Mouse (Mus musculus): ENCODE data around the gene Intu. TPM values are rescaled to one million over a fixed set of nuclear protein-coding genes. Genes with fewer than 3 reads are reported as not detected.
A peak's percentile ranks its signal among the peaks of the same experiment; 100 is the strongest.

Intu gene
- polyA plus RNA-seq, 1 experiment = 2.0 TPM

GRCm38 (mm10) chr3:40527976-40528950, 2.8 kb upstream of the Intu start:
- Histone ChIP-seq H3K79me2 (ENCODE audit: control insufficient read depth, insufficient read depth) (no peaks in the 10 kb centered on the region), H3K79me3 (ENCODE audit: low read depth) (no peaks in the 10 kb centered on the region), H3K4me3 (ENCODE audit: insufficient read depth, poor library complexity, severe bottlenecking) (no peak overlapping the region), H3K36me3 (ENCODE audit: control insufficient read depth, insufficient read depth) (no peaks in the 10 kb centered on the region), H3ac (ENCODE audit: control insufficient read depth, insufficient read length, low read depth) (no peak overlapping the region), H3K27me3 (ENCODE audit: control insufficient read depth, insufficient read depth, insufficient read length) (peaks cover 4% of the 10 kb centered on the region)
- TF ChIP-seq CEBPB (IDR thresholded peaks at IDR 0.05; ENCODE audit: low read depth) (no peak), CTCF (IDR thresholded peaks at IDR 0.05; ENCODE audit: control insufficient read depth, insufficient read depth, insufficient read length) (no peak)

- no peaks in the 10 kb centered on the region for H3K79me3 ChIP-seq (ENCODE audit: low read depth)
- H3K79me2 ChIP-seq (ENCODE audit: control insufficient read depth, insufficient read depth) = no peaks in the 10 kb centered on the region
- no peak overlapping the region for H3K4me3 ChIP-seq (ENCODE audit: insufficient read depth, poor library complexity, severe bottlenecking)
- H3ac ChIP-seq (ENCODE audit: control insufficient read depth, insufficient read length, low read depth) = no peak overlapping the region
- peaks cover 4% of the 10 kb centered on the region for H3K27me3 ChIP-seq (ENCODE audit: control insufficient read depth, insufficient read depth, insufficient read length)
- TF ChIP-seq CEBPB (IDR thresholded peaks at IDR 0.05; ENCODE audit: low read depth) (peak; percentile 18), MYOD1 (IDR thresholded peaks at IDR 0.05; ENCODE audit: control insufficient read depth, insufficient read length, low read depth) (no peak), FOSL1 (IDR thresholded peaks at IDR 0.05; ENCODE audit: insufficient read depth, low read length, poor library complexity, severe bottlenecking) (no peak)
- no peaks in the 10 kb centered on the region for H3K36me3 ChIP-seq (ENCODE audit: control insufficient read depth, insufficient read depth)
Observed at GRCm38 (mm10) chr3:40528958-40529357, 2.1 kb upstream of the Intu start.

- peaks cover 4% of the 10 kb centered on the region for H3K27me3 ChIP-seq (ENCODE audit: control insufficient read depth, insufficient read depth, insufficient read length)
- no peaks in the 10 kb centered on the region for H3K79me3 ChIP-seq (ENCODE audit: low read depth)
- H3K4me3 ChIP-seq (ENCODE audit: insufficient read depth, poor library complexity, severe bottlenecking) = no peak overlapping the region
- H3K79me2 ChIP-seq (ENCODE audit: control insufficient read depth, insufficient read depth) = no peaks in the 10 kb centered on the region
- TF ChIP-seq FOSL1 (IDR thresholded peaks at IDR 0.05; ENCODE audit: insufficient read depth, low read length, poor library complexity, severe bottlenecking) = no peak
- TF ChIP-seq CEBPB (IDR thresholded peaks at IDR 0.05; ENCODE audit: low read depth) = no peak
- TF ChIP-seq USF1 (IDR thresholded peaks at IDR 0.05; ENCODE audit: low read depth) = no peak
- TF ChIP-seq MYOD1 (IDR thresholded peaks at IDR 0.05; ENCODE audit: control insufficient read depth, insufficient read length, low read depth) = no peak
- TF ChIP-seq MAX (IDR thresholded peaks at IDR 0.05) = no peak
- TF ChIP-seq MYOG (IDR thresholded peaks at IDR 0.05; ENCODE audit: control insufficient read depth, extremely low read depth, insufficient read length) = no peak
- no peak for TF ChIP-seq CTCF (IDR thresholded peaks at IDR 0.05; ENCODE audit: control insufficient read depth, insufficient read depth, insufficient read length)
- no peak overlapping the region for H3ac ChIP-seq (ENCODE audit: control insufficient read depth, insufficient read length, low read depth)
- H3K36me3 ChIP-seq (ENCODE audit: control insufficient read depth, insufficient read depth) = no peaks in the 10 kb centered on the region
Observed at GRCm38 (mm10) chr3:40530845-40531244, 241 bp upstream of the Intu start.

GRCm38 (mm10) chr3:40532256-40532655, 1.2 kb downstream of the Intu start:
- H3ac ChIP-seq (ENCODE audit: control insufficient read depth, insufficient read length, low read depth) = no peak overlapping the region
- H3K36me3 ChIP-seq (ENCODE audit: control insufficient read depth, insufficient read depth) = no peaks in the 10 kb centered on the region
- H3K4me3 ChIP-seq (ENCODE audit: insufficient read depth, poor library complexity, severe bottlenecking) = no peak overlapping the region
- H3K27me3 ChIP-seq (ENCODE audit: control insufficient read depth, insufficient read depth, insufficient read length) = peaks cover 4% of the 10 kb centered on the region
- H3K79me2 ChIP-seq (ENCODE audit: control insufficient read depth, insufficient read depth) = no peaks in the 10 kb centered on the region
- no peak for TF ChIP-seq USF1 (IDR thresholded peaks at IDR 0.05; ENCODE audit: low read depth)
- TF ChIP-seq CEBPB (IDR thresholded peaks at IDR 0.05; ENCODE audit: low read depth) = no peak
- H3K79me3 ChIP-seq (ENCODE audit: low read depth) = no peaks in the 10 kb centered on the region

GRCm38 (mm10) chr3:40534141-40534540, 3.1 kb downstream of the Intu start:
- Histone ChIP-seq H3ac (ENCODE audit: control insufficient read depth, insufficient read length, low read depth) (no peak overlapping the region), H3K79me3 (ENCODE audit: low read depth) (no peaks in the 10 kb centered on the region), H3K79me2 (ENCODE audit: control insufficient read depth, insufficient read depth) (no peaks in the 10 kb centered on the region), H3K4me3 (ENCODE audit: insufficient read depth, poor library complexity, severe bottlenecking) (no peak overlapping the region), H3K27me3 (ENCODE audit: control insufficient read depth, insufficient read depth, insufficient read length) (peaks cover 4% of the 10 kb centered on the region), H3K36me3 (ENCODE audit: control insufficient read depth, insufficient read depth) (no peaks in the 10 kb centered on the region)
- TF ChIP-seq CEBPB (IDR thresholded peaks at IDR 0.05; ENCODE audit: low read depth) (no peak), MYOD1 (IDR thresholded peaks at IDR 0.05; ENCODE audit: control insufficient read depth, insufficient read length, low read depth) (no peak), CTCF (IDR thresholded peaks at IDR 0.05; ENCODE audit: control insufficient read depth, insufficient read depth, insufficient read length) (no peak), MYOG (IDR thresholded peaks at IDR 0.05; ENCODE audit: control insufficient read depth, extremely low read depth, insufficient read length) (no peak), MAX (IDR thresholded peaks at IDR 0.05) (no peak), FOSL1 (IDR thresholded peaks at IDR 0.05; ENCODE audit: insufficient read depth, low read length, poor library complexity, severe bottlenecking) (no peak), USF1 (IDR thresholded peaks at IDR 0.05; ENCODE audit: low read depth) (no peak)

All from C2C12 (cell line).